Mouse (Mus musculus): ENCODE data around the gene Atg101.

DNA sequence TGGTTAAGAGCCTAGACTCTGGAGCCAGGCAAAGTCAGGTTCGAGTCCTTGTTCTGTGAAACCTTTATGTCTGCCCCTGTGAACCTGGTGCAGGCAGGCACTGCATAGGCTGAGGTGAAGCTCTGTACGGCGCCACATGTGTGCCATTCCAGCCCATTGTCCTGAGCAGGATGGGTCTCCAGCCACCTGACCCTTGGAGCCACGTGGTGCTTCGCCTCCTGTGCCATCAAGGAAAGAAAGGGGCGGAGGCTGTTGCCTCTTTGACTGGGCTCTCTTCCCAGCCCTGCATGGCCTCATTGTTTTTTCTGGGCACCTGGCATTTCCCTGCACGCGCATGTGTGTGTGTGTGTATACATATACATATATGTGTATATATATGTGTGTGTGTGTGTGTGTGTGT, 44.3 kb upstream of the Atg101 start:
- no peak for TF ChIP-seq EP300 (optimal IDR thresholded peaks at IDR 0.05)
- TF ChIP-seq CTCF (IDR thresholded peaks at IDR 0.05; ENCODE audit: low read depth): no peak
